Mouse (Mus musculus) MEL (cell line): ENCODE data around the gene Myo18b. TPM values are rescaled to one million over a fixed set of nuclear protein-coding genes. Genes with fewer than 3 reads are reported as not detected.

Source experiments
- DNase-seq: peaks from one replicate; pipeline ENCODE4 v3.0.0; 2011; ENCODE audit warnings: low read depth, low spot score
- H3K27ac ChIP-seq: 2 replicates; pipeline ENCODE4 v1.5.1; 2012; ENCODE audit warnings: low read depth, mild to moderate bottlenecking, control low read depth, low read length, moderate library complexity; ENCODE audit not compliant: control insufficient read depth
- H3K27me3 ChIP-seq, 2 experiments: fragments of 150-350 bp in 1 of 2; sonication (generic) in 1 of 2; 2 replicates each; pipeline ENCODE4 v1.6.1; 2012; ENCODE audit warnings: low read length in 2 of 2, mild to moderate bottlenecking in 2 of 2, improper control_type of control experiment in 1 of 2, moderate library complexity in 1 of 2; ENCODE audit not compliant: insufficient read depth in 2 of 2, control insufficient read depth in 1 of 2
- H3K36me3 ChIP-seq, 2 experiments: 2 replicates each; pipeline ENCODE4 v1.6.1; 2012 to 2014; ENCODE audit warnings: low read length in 2 of 2, improper control_type of control experiment in 1 of 2, inconsistent platforms in 1 of 2, mild to moderate bottlenecking in 1 of 2; ENCODE audit not compliant: insufficient read depth in 2 of 2, control insufficient read depth in 1 of 2
- H3K4me1 ChIP-seq, 2 experiments: fragments of 150-350 bp in 1 of 2; sonication (generic) in 1 of 2; 2 replicates each; pipeline ENCODE4 v1.6.1; 2012; ENCODE audit warnings: low read length in 2 of 2, improper control_type of control experiment in 1 of 2, mild to moderate bottlenecking in 1 of 2; ENCODE audit not compliant: insufficient read depth in 2 of 2, control insufficient read depth in 1 of 2
- H3K4me3 ChIP-seq, 2 experiments: fragments of 150-350 bp in 1 of 2; sonication (generic) in 1 of 2; 2 replicates each; pipeline ENCODE4 v1.5.1; 2012; ENCODE audit warnings: low read depth in 2 of 2, low read length in 2 of 2, mild to moderate bottlenecking in 2 of 2, moderate library complexity in 2 of 2, control low read depth in 1 of 2, improper control_type of control experiment in 1 of 2; ENCODE audit not compliant: control insufficient read depth in 1 of 2, insufficient read depth in 1 of 2
- H3K79me2 ChIP-seq: 2 replicates; pipeline ENCODE4 v1.6.1; 2012; ENCODE audit warnings: mild to moderate bottlenecking, low read length, moderate library complexity; ENCODE audit not compliant: control insufficient read depth, poor library complexity, insufficient read depth
- H3K9ac ChIP-seq: 2 replicates; pipeline ENCODE4 v1.6.1; 2012; ENCODE audit warnings: low read depth, mild to moderate bottlenecking, control low read depth, low read length, moderate library complexity; ENCODE audit not compliant: control insufficient read depth, poor library complexity, severe bottlenecking
- H3K9me3 ChIP-seq: fragments of 150-350 bp; sonication (generic); replicated peaks from 2 replicates; pipeline ENCODE4 v1.6.1; 2012; ENCODE audit warnings: mild to moderate bottlenecking, low read length, improper control_type of control experiment, moderate library complexity; ENCODE audit not compliant: insufficient read depth
- BHLHE40 ChIP-seq: IDR thresholded peaks from 2 replicates; pipeline ENCODE4 v1.6.1; 2012; ENCODE audit warnings: low read depth, mild to moderate bottlenecking, inconsistent platforms, low read length, improper control_type of control experiment, borderline replicate concordance
- CHD2 ChIP-seq: IDR thresholded peaks from 2 replicates; pipeline ENCODE4 v1.6.1; 2011; ENCODE audit warnings: low read length, improper control_type of control experiment
- CTCF ChIP-seq, 3 experiments: IDR thresholded peaks in 2 of 3; conservative IDR thresholded peaks in 1 of 3; 2 replicates each; pipeline ENCODE4 v1.5.1; 2011 to 2012; ENCODE audit warnings: low read length in 3 of 3, low read depth in 2 of 3, mild to moderate bottlenecking in 2 of 3, improper control_type of control experiment in 1 of 3, inconsistent platforms in 1 of 3, mixed read lengths in 1 of 3, moderate library complexity in 1 of 3; ENCODE audit not compliant: control insufficient read depth in 1 of 3, insufficient read depth in 1 of 3, poor library complexity in 1 of 3, severe bottlenecking in 1 of 3
- ELF1 ChIP-seq: IDR thresholded peaks from 2 replicates; pipeline ENCODE4 v1.6.1; 2014; ENCODE audit warnings: low read depth, mild to moderate bottlenecking, inconsistent platforms, low read length, improper control_type of control experiment, moderate library complexity
- EP300 ChIP-seq, 2 experiments: IDR thresholded peaks; 2 replicates each; pipeline ENCODE4 v1.6.1; 2011; ENCODE audit warnings: improper control_type of control experiment in 2 of 2, low read length in 2 of 2, low read depth in 1 of 2, mild to moderate bottlenecking in 1 of 2
- GABPA ChIP-seq: IDR thresholded peaks from 2 replicates; pipeline ENCODE4 v1.6.1; 2012; ENCODE audit warnings: low read depth, mild to moderate bottlenecking, inconsistent platforms, low read length, improper control_type of control experiment, moderate library complexity
- GATA1 ChIP-seq: IDR thresholded peaks from 2 replicates; pipeline ENCODE4 v1.6.1; 2011; ENCODE audit warnings: low read depth, low read length, improper control_type of control experiment
- HCFC1 ChIP-seq: IDR thresholded peaks from 2 replicates; pipeline ENCODE4 v1.6.1; 2012; ENCODE audit warnings: low read depth, mild to moderate bottlenecking, inconsistent platforms, low read length, improper control_type of control experiment, moderate library complexity
- MAFK ChIP-seq: IDR thresholded peaks from 2 replicates; pipeline ENCODE4 v1.6.1; 2011; ENCODE audit warnings: low read depth, mild to moderate bottlenecking, low read length, improper control_type of control experiment, borderline replicate concordance
- MAX ChIP-seq: IDR thresholded peaks from 2 replicates; pipeline ENCODE4 v1.6.1; 2011; ENCODE audit warnings: low read length, improper control_type of control experiment
- MAZ ChIP-seq: IDR thresholded peaks from 2 replicates; pipeline ENCODE4 v1.6.1; 2012; ENCODE audit warnings: low read depth, mild to moderate bottlenecking, inconsistent platforms, low read length, improper control_type of control experiment
- MYB ChIP-seq: IDR thresholded peaks from 2 replicates; pipeline ENCODE4 v1.6.1; 2011; ENCODE audit warnings: mild to moderate bottlenecking, low read depth, low read length, improper control_type of control experiment
- MYC ChIP-seq: IDR thresholded peaks from 2 replicates; pipeline ENCODE4 v1.6.1; 2011; ENCODE audit warnings: low read depth, mild to moderate bottlenecking, low read length, improper control_type of control experiment, moderate library complexity
- NRF1 ChIP-seq: IDR thresholded peaks from 2 replicates; pipeline ENCODE4 v1.6.1; 2014; ENCODE audit warnings: low read depth, mild to moderate bottlenecking, inconsistent platforms, low read length, improper control_type of control experiment, moderate library complexity; ENCODE audit not compliant: poor library complexity, insufficient read depth, severe bottlenecking
- POLR2AphosphoS2 ChIP-seq: IDR thresholded peaks from 2 replicates; pipeline ENCODE4 v1.6.1; 2011; ENCODE audit warnings: low read length, improper control_type of control experiment
- POLR2AphosphoS5 ChIP-seq: IDR thresholded peaks from 2 replicates; pipeline ENCODE4 v1.6.1; 2012; ENCODE audit warnings: low read depth, borderline replicate concordance, mild to moderate bottlenecking, inconsistent platforms, low read length, moderate library complexity, mixed read lengths
- RAD21 ChIP-seq: IDR thresholded peaks from 2 replicates; pipeline ENCODE4 v1.6.1; 2011; ENCODE audit warnings: mild to moderate bottlenecking, low read depth, low read length, improper control_type of control experiment
- SIN3A ChIP-seq: IDR thresholded peaks from 2 replicates; pipeline ENCODE4 v1.6.1; 2012; ENCODE audit warnings: low read length, improper control_type of control experiment, inconsistent platforms
- TAL1 ChIP-seq: IDR thresholded peaks from 2 replicates; pipeline ENCODE4 v1.6.1; 2012; ENCODE audit warnings: mild to moderate bottlenecking, inconsistent platforms, low read length, moderate library complexity, mixed read lengths
- TBP ChIP-seq: IDR thresholded peaks from 2 replicates; pipeline ENCODE4 v1.8.0; 2011; ENCODE audit warnings: low read depth, low read length, improper control_type of control experiment
- ZC3H11A ChIP-seq: IDR thresholded peaks from 2 replicates; pipeline ENCODE4 v1.6.1; 2012; ENCODE audit warnings: low read depth, mild to moderate bottlenecking, inconsistent platforms, low read length, improper control_type of control experiment
- ZKSCAN1 ChIP-seq: IDR thresholded peaks from 2 replicates; pipeline ENCODE4 v1.6.1; 2012; ENCODE audit warnings: low read depth, mild to moderate bottlenecking, inconsistent platforms, low read length, improper control_type of control experiment, moderate library complexity
- ZMIZ1 ChIP-seq: IDR thresholded peaks from 2 replicates; pipeline ENCODE4 v1.6.1; 2012; ENCODE audit warnings: low read depth, mild to moderate bottlenecking, inconsistent platforms, low read length, improper control_type of control experiment, moderate library complexity
- ZNF384 ChIP-seq: IDR thresholded peaks from 2 replicates; pipeline ENCODE4 v1.6.1; 2012; ENCODE audit warnings: low read depth, mild to moderate bottlenecking, inconsistent platforms, low read length, improper control_type of control experiment
- polyA plus RNA-seq, 2 experiments: library from polyadenylated mRNA; stranded (reverse) in 1 of 2; unstranded in 1 of 2; fragments of >175 nt in 1 of 2; fragments of >200 nt in 1 of 2; gene quantifications; 2 replicates each; pipeline versions ENCODE4 v1.2.1 to v1.2.4; 2012; ENCODE audit warnings: low replicate concordance in 2 of 2, low read depth in 1 of 2; ENCODE audit not compliant: insufficient read length in 2 of 2, insufficient read depth in 1 of 2, missing spikeins in 1 of 2
- total RNA-seq: library from RNA; depleted of rRNA; stranded (reverse); fragments of 300-350 nt; gene quantifications from 2 replicates; pipeline ENCODE4 v1.2.3, GENCODE M21; 2012

The Myo18b gene
- total and polyA plus RNA-seq, 3 experiments = not detected

DNA sequence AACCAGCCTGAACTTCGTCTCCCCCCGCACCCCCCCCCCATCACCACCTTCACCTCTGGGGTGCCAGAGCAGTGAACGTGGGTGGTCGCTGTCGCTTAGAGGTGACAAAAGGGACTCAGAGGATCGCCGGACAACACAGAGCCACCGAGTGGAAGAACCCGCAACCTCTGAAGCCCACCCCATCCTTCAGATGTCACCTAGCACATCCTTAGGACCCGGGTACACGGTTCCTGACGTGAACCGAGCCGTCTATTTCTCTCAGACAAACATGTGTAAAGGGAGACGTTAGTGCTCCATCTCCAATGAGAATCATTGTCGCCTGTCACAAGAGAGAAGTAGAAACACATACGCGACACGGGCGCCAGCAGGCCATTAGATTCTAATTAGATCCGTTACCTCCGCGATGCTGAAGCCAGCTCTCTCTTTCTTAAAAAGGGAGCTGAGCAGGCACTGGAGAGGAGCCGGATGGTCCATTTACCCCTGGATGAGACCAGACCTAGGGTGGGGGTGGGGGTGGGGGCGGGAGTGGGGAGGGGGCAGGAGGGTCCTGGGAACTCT is 48.1 kb downstream of the Myo18b start:
- H3K4me3 ChIP-seq = no peak overlapping the region
- H3K4me1 ChIP-seq = no peaks in the 10 kb centered on the region
- H3K36me3 ChIP-seq = no peaks in the 10 kb centered on the region
- H3K9ac ChIP-seq = no peak overlapping the region
- DNase-seq = no peak
- no peaks in the 10 kb centered on the region for H3K79me2 ChIP-seq
- TF ChIP-seq GATA1 = no peak
- TF ChIP-seq GABPA = no peak
- no peak for TF ChIP-seq EP300 (IDR thresholded peaks at IDR 0.05; ENCODE audit: low read depth in 1 of 2, low read length in 2 of 2)
- no peak for TF ChIP-seq ZKSCAN1
- no peak for TF ChIP-seq CTCF (IDR thresholded peaks at IDR 0.05 in 2 of 3, conservative IDR thresholded peaks at IDR 0.05 in 1 of 3; ENCODE audit: control insufficient read depth in 1 of 3, insufficient read depth in 1 of 3, low read depth in 2 of 3, low read length in 3 of 3, poor library complexity in 1 of 3, severe bottlenecking in 1 of 3)
- no peak for TF ChIP-seq SIN3A
- TF ChIP-seq ZNF384 = no peak
- TF ChIP-seq TBP = no peak
- TF ChIP-seq MAFK = no peak
- TF ChIP-seq ZC3H11A = no peak
- TF ChIP-seq MAZ = no peak
- TF ChIP-seq ELF1 = no peak
- no peak for TF ChIP-seq ZMIZ1
- TF ChIP-seq, all 39 proteins: peak for 0
- Histone ChIP-seq H3K27ac (no peak overlapping the region), H3K27me3 (no peaks in the 10 kb centered on the region), H3K9me3 (no peaks in the 10 kb centered on the region)

- DNase-seq = no peak
- H3K36me3 ChIP-seq = no peaks in the 10 kb centered on the region
- no peaks in the 10 kb centered on the region for H3K27me3 ChIP-seq
- no peaks in the 10 kb centered on the region for H3K79me2 ChIP-seq
- H3K9ac ChIP-seq = no peak overlapping the region
- H3K27ac ChIP-seq = no peak overlapping the region
- TF ChIP-seq BHLHE40 (no peak), TAL1 (no peak), SIN3A (no peak), POLR2AphosphoS5 (no peak), TBP (no peak)
- no peak overlapping the region for H3K4me3 ChIP-seq
- no peaks in the 10 kb centered on the region for H3K9me3 ChIP-seq
- H3K4me1 ChIP-seq = no peaks in the 10 kb centered on the region
Measured at GRCm38 (mm10) chr5:112846146-112846545, 50.0 kb downstream of the Myo18b start.

GRCm38 (mm10) chr5:112844460-112844859 is 51.7 kb downstream of the Myo18b start:
- Histone ChIP-seq H3K36me3 (no peaks in the 10 kb centered on the region), H3K4me3 (no peak overlapping the region), H3K27ac (no peak overlapping the region), H3K27me3 (no peaks in the 10 kb centered on the region), H3K79me2 (no peaks in the 10 kb centered on the region), H3K4me1 (no peaks in the 10 kb centered on the region), H3K9me3 (no peaks in the 10 kb centered on the region), H3K9ac (no peak overlapping the region)
- TF ChIP-seq BHLHE40 = no peak
- no peak for TF ChIP-seq GABPA
- TF ChIP-seq MAZ = no peak
- TF ChIP-seq CHD2 = no peak
- TF ChIP-seq MYB = no peak
- no peak for TF ChIP-seq MYC
- TF ChIP-seq SIN3A = no peak
- no peak for TF ChIP-seq NRF1
- TF ChIP-seq GATA1 = no peak
- no peak for TF ChIP-seq TBP
- TF ChIP-seq RAD21 = no peak
- no peak for TF ChIP-seq HCFC1
- TF ChIP-seq MAX = no peak
- TF ChIP-seq ZKSCAN1 = no peak
- TF ChIP-seq POLR2AphosphoS2 = no peak
- no peak for DNase-seq
